Mouse (Mus musculus) gastrocnemius, postnatal 10 days (tissue): ENCODE data around the gene Gm29554. TPM values are rescaled to one million over a fixed set of nuclear protein-coding genes. Genes with fewer than 3 reads are reported as not detected.
"Not testable (repeated sequence)": the region's sequence is repeated elsewhere in the genome, so short reads cannot be mapped to it uniquely, and the experiment has no call there.

Experiments
- DNase-seq: peaks from one replicate; pipeline ENCODE4 v3.0.0; 2021; ENCODE audit warnings: mixed read lengths
- long read RNA-seq, 2 experiments: library from polyadenylated mRNA; stranded (forward); transcript quantifications; one replicate each; pipeline ENCODE4 v2.0.0; 2021
- total RNA-seq, 2 experiments: library from RNA; stranded (reverse); gene quantifications; 2 replicates each; pipeline ENCODE4 v1.2.3; 2021

Gm29554 gene
- not detected for total RNA-seq
- long read RNA-seq, experiment 1 = 0 reads
- long read RNA-seq, experiment 2 = 0 reads

- DNase-seq = not testable (repeated sequence)
These were observed at the start of gene Gm29554 for GRCm38 (mm10) chrY:12273632-12274031. Gene Gm29554 (plus strand): TSS chrY:12273932.

Other genes with a start within 250 kb of the Gm29554 start
- gene Gm20812, start 108.0 kb downstream of the Gm29554 start, total RNA-seq = not detected